ENCODE assay signal across 8 mouse cellular contexts in the genomic region with DNA sequence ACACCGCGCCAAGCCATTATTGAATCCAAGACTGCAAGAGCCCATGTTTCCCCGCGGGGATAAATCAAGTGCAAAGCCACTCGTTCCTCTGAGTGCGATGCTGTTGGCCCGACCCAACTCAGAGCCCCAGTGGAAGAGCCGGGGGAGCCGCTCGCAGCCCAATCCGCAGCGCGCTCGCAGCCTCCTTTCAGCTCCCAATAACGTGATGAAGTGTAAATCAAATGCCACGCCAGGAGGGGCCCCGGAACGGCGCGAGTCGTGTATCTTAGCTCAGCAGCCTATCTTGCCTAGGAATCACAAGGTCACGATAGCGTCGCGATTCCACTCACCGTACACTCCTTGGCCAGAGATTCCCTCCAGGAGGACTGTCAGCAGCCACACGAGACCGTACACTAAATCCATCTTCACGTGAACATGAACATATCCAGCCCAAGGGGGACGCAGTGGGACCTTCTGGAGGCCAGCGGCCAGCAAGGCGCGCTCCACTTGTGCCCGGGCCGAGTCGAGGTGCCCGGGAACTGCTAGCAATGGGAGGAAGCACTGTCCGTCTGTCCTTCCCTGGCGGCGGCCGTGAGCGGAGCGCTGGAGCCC. TPM values are rescaled to one million over a fixed set of nuclear protein-coding genes. Genes with fewer than 3 reads are reported as not detected.
DNase-seq lines count a peak whose midpoint lies in the region; ATAC-seq and TF ChIP-seq lines count a peak whose summit lies in the region.

No protein-coding gene starts in this region.

- H3K9ac ChIP-seq in forebrain, embryonic 14.5 days (ENCODE audit: low read length) = peak overlapping the region; percentile 86
- peak overlapping the region; percentile 82 for H3K9ac ChIP-seq in hindbrain, embryonic 15.5 days

- ATAC-seq in cerebellum, adult (ENCODE audit: insufficient number of reproducible peaks, low FRiP score, low TSS enrichment) = 0 out of 2 replicates have a peak, but pooled peaks have one; percentile 13
- peak; percentile 45 for ATAC-seq in forebrain, embryonic 14.5 days
- peak; percentile 44 for ATAC-seq in hindbrain, embryonic 15.5 days (ENCODE audit: low FRiP score, low read depth)
- no peak for ATAC-seq in erythroblast, adult 5-6 weeks (replicated peaks; ENCODE audit: low FRiP score, poor library complexity, severe bottlenecking)

- no peak for TF ChIP-seq CTCF in olfactory bulb, adult 2 months (IDR thresholded peaks at IDR 0.05; ENCODE audit: insufficient read depth, low read depth, low read length)

- no peaks in the 10 kb centered on the region; the same call in 1 of the 2 replicates for H3K4me1 ChIP-seq in forebrain, embryonic 14.5 days (ENCODE audit: control insufficient read depth, insufficient read depth, low read length)
- H3K4me1 ChIP-seq in hindbrain, embryonic 15.5 days (replicated peaks) = peaks cover 24% of the 10 kb centered on the region
- 0 out of 2 replicates have a peak, but pooled peaks cover 3% of the 10 kb centered on the region for H3K4me1 ChIP-seq in olfactory bulb, adult 2 months (ENCODE audit: control insufficient read depth, insufficient read depth, low read length)

- H3K4me2 ChIP-seq in forebrain, embryonic 14.5 days (ENCODE audit: low read length) = peak overlapping the region; percentile 95
- H3K4me2 ChIP-seq in hindbrain, embryonic 15.5 days = peak overlapping the region; percentile 75

- no peaks in the 10 kb centered on the region for H3K9me3 ChIP-seq in forebrain, embryonic 14.5 days (replicated peaks; ENCODE audit: control insufficient read depth, low read length)
- H3K9me3 ChIP-seq in hindbrain, embryonic 15.5 days = no peaks in the 10 kb centered on the region

- no peaks in the 10 kb centered on the region for H3K36me3 ChIP-seq in forebrain, embryonic 14.5 days (ENCODE audit: control insufficient read depth, insufficient read depth, low read length)
- no peaks in the 10 kb centered on the region for H3K36me3 ChIP-seq in hindbrain, embryonic 15.5 days

- intact Hi-C loops in left cerebral cortex, postnatal 4 days (cut with DNase I) = loop anchor here (5.0 to 10.0 kb wide), 4 partner anchors 1088 to 1874 kb away; no protein-coding TSS in a partner anchor

- H3K27me3 ChIP-seq in forebrain, embryonic 14.5 days (replicated peaks; ENCODE audit: control insufficient read depth, insufficient read depth, low read length) = no peaks in the 10 kb centered on the region
- H3K27me3 ChIP-seq in hindbrain, embryonic 15.5 days = no peaks in the 10 kb centered on the region

- under 1% methylated on average over 42 of the region's 43 CpGs for WGBS in forebrain, embryonic 14.5 days
- under 1% methylated on average over 40 of the region's 43 CpGs for WGBS in hindbrain, embryonic 15.5 days
- WGBS in olfactory bulb, adult 2 months = under 1% methylated on average over 41 of the region's 43 CpGs

- DNase-seq in WW6 (ENCODE audit: low read depth, low spot score) = peak; percentile 7
- DNase-seq in forebrain, embryonic 14.5 days (ENCODE audit: low spot score) = peak; percentile 68
- DNase-seq in left cerebral cortex, postnatal 4 days = peak; percentile 53
- no peak for DNase-seq in c-Kit-positive CD71-positive TER-119-positive erythroid progenitor cells, embryonic 14.5 days (ENCODE audit: low spot score)

- peak overlapping the region; percentile 76 for H3K4me3 ChIP-seq in forebrain, embryonic 14.5 days (ENCODE audit: low read depth, low read length)
- peak overlapping the region; percentile 72 for H3K4me3 ChIP-seq in hindbrain, embryonic 15.5 days
- peak overlapping the region; percentile 86 for H3K4me3 ChIP-seq in olfactory bulb, adult 2 months (ENCODE audit: insufficient read depth, low read depth, low read length)

- TF ChIP-seq POLR2A in olfactory bulb, adult 2 months (IDR thresholded peaks at IDR 0.05; ENCODE audit: insufficient read depth, low read depth, low read length) = no peak

- H3K27ac ChIP-seq in forebrain, embryonic 14.5 days (ENCODE audit: low read depth, low read length) = peak overlapping the region; percentile 84
- H3K27ac ChIP-seq in hindbrain, embryonic 15.5 days (replicated peaks) = peak overlapping the region; percentile 95
- H3K27ac ChIP-seq in olfactory bulb, adult 2 months (ENCODE audit: insufficient read depth, low read depth, low read length) = peak overlapping the region; percentile 91

RNA-seq across cellular contexts. Expression of gene Mdga2, which starts 1.6 kb away (rescaled TPM):
- polyA plus RNA-seq in forebrain, embryonic 14.5 days (2014; fragmentation: Nextera tagmentation; extraction: Ambion mirVana) = 8.7 and 14.7 TPM in 2 replicates
- polyA plus RNA-seq in hindbrain, embryonic 15.5 days (2015; fragmentation: Nextera tagmentation; extraction: Ambion mirVana) = 35.5 and 38.7 TPM in 2 replicates
- 10 to 100 TPM; 65.6 to 70.2 TPM for total RNA-seq in left cerebral cortex, postnatal 4 days (2021)
- polyA plus RNA-seq in olfactory bulb, adult 2 months (2012; ENCODE audit: insufficient read depth, insufficient read length, low replicate concordance, missing spikeins) = not detected in 2 replicates
- total RNA-seq in erythroblast, adult 5-6 weeks (2015; ENCODE audit: low replicate concordance) = not detected in 2 replicates
- total RNA-seq in erythroblast, adult 5-6 weeks (2017; ENCODE audit: low replicate concordance) = 0.56 TPM in 1 of 2 replicates, not detected in the other
